Mouse (Mus musculus): ENCODE results near the gene P3h3. TPM values are rescaled to one million over a fixed set of nuclear protein-coding genes. Genes with fewer than 3 reads are reported as not detected.

P3h3 gene
- polyA plus RNA-seq, 1 experiment from 2014 or later: 16.4 TPM

GRCm38 (mm10) chr6:124822049-124822448 is 35.5 kb downstream of the P3h3 start:
- Histone ChIP-seq H3K4me1 (replicated peaks) (no peaks in the 10 kb centered on the region; the same call in 1 of the 2 replicates), H3K4me3 (no peak overlapping the region), H3K4me2 (no peak overlapping the region), H3K27me3 (no peaks in the 10 kb centered on the region), H3K9me3 (no peaks in the 10 kb centered on the region), H3K9ac (no peak overlapping the region), H3K36me3 (peaks cover 93% of the 10 kb centered on the region), H3K27ac (no peak overlapping the region)
- no peak for ATAC-seq (ENCODE audit: low FRiP score)
- WGBS: 98% methylated on average over 4 of the region's 4 CpGs

DNA sequence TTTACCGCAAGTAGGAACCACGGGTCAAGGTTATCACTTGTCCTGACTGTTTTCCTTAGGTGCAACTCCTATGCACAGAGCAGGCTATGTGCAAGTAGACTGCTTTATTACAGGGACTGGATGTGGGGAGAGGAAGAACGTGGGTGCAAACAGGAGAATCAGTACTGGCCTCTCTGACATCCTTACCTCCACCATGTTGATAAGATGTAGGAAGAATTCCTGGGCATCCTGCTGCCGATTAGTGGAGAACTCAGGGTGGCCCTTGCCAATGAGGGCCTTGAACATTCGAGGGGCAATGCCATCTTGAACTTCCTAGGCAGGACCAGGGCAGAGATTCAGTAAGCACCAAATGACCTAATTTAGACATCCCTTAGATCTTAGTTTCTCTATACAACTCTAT is 36.7 kb downstream of the P3h3 start:
- no peak for ATAC-seq (ENCODE audit: low FRiP score)

DNA sequence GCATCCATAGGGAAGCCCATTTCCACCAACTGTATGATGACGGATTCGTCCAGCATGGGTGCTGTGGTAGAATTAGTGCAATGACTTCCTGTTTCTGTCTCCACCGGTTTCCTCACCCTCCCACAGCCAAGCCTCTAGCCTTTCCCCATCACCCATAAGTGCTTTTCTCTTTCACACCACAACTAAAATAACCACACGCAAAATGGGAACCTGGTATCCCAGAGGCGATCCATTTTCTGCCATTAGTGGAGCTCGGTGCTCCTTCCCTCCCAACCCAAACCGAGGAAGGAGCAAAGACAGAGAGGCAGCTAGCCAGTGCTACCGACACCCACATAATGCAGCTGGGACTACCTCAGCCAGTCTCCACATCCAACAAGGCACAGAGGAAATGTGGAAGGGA is 39.6 kb downstream of the P3h3 start:
- ATAC-seq (ENCODE audit: low FRiP score): no peak
- Histone ChIP-seq H3K36me3 (peaks cover 81% of the 10 kb centered on the region), H3K4me3 (no peak overlapping the region), H3K27me3 (no peaks in the 10 kb centered on the region), H3K4me1 (replicated peaks) (peaks cover 19% of the 10 kb centered on the region), H3K4me2 (no peak overlapping the region), H3K9ac (no peak overlapping the region), H3K27ac (no peak overlapping the region), H3K9me3 (no peaks in the 10 kb centered on the region)
- WGBS: 94% methylated on average over 8 of the region's 8 CpGs

More for the DNA sequence above, 36.7 kb downstream of the P3h3 start:
- Histone ChIP-seq H3K9me3 (no peaks in the 10 kb centered on the region), H3K27ac (no peak overlapping the region), H3K36me3 (peaks cover 99% of the 10 kb centered on the region), H3K4me3 (no peak overlapping the region), H3K9ac (no peak overlapping the region), H3K4me1 (replicated peaks) (no peaks in the 10 kb centered on the region), H3K4me2 (no peak overlapping the region), H3K27me3 (no peaks in the 10 kb centered on the region)
- WGBS: 97% methylated on average over 5 of the region's 5 CpGs

GRCm38 (mm10) chr6:124817563-124817962 is 40.0 kb downstream of the P3h3 start:
- H3K4me3 ChIP-seq: no peak overlapping the region
- peaks cover 23% of the 10 kb centered on the region for H3K4me1 ChIP-seq (replicated peaks)
- no peaks in the 10 kb centered on the region for H3K27me3 ChIP-seq
- H3K27ac ChIP-seq: no peak overlapping the region
- ATAC-seq (ENCODE audit: low FRiP score): no peak
- 97% methylated on average over 8 of the region's 8 CpGs for WGBS
- peaks cover 77% of the 10 kb centered on the region for H3K36me3 ChIP-seq
- H3K9me3 ChIP-seq: no peaks in the 10 kb centered on the region
- no peak overlapping the region for H3K9ac ChIP-seq
- H3K4me2 ChIP-seq: no peak overlapping the region

GRCm38 (mm10) chr6:124817125-124817524 is 40.4 kb downstream of the P3h3 start:
- Histone ChIP-seq H3K4me1 (replicated peaks) (peaks cover 28% of the 10 kb centered on the region), H3K4me2 (no peak overlapping the region)
- WGBS: 98% methylated on average over 11 of the region's 11 CpGs

GRCm38 (mm10) chr6:124816611-124817010 is 40.9 kb downstream of the P3h3 start:
- no peak for ATAC-seq (ENCODE audit: low FRiP score)
- Histone ChIP-seq H3K9ac (no peak overlapping the region), H3K4me2 (no peak overlapping the region), H3K36me3 (peaks cover 74% of the 10 kb centered on the region), H3K27ac (no peak overlapping the region), H3K4me1 (replicated peaks) (peaks cover 33% of the 10 kb centered on the region), H3K9me3 (no peaks in the 10 kb centered on the region), H3K4me3 (no peak overlapping the region), H3K27me3 (no peaks in the 10 kb centered on the region)
- 93% methylated on average over 4 of the region's 4 CpGs for WGBS

More at GRCm38 (mm10) chr6:124817125-124817524, 40.4 kb downstream of the P3h3 start:
- Histone ChIP-seq H3K9me3 (no peaks in the 10 kb centered on the region), H3K27ac (no peak overlapping the region), H3K27me3 (no peaks in the 10 kb centered on the region), H3K9ac (no peak overlapping the region), H3K36me3 (peaks cover 74% of the 10 kb centered on the region), H3K4me3 (no peak overlapping the region)
- no peak for ATAC-seq (ENCODE audit: low FRiP score)

DNA sequence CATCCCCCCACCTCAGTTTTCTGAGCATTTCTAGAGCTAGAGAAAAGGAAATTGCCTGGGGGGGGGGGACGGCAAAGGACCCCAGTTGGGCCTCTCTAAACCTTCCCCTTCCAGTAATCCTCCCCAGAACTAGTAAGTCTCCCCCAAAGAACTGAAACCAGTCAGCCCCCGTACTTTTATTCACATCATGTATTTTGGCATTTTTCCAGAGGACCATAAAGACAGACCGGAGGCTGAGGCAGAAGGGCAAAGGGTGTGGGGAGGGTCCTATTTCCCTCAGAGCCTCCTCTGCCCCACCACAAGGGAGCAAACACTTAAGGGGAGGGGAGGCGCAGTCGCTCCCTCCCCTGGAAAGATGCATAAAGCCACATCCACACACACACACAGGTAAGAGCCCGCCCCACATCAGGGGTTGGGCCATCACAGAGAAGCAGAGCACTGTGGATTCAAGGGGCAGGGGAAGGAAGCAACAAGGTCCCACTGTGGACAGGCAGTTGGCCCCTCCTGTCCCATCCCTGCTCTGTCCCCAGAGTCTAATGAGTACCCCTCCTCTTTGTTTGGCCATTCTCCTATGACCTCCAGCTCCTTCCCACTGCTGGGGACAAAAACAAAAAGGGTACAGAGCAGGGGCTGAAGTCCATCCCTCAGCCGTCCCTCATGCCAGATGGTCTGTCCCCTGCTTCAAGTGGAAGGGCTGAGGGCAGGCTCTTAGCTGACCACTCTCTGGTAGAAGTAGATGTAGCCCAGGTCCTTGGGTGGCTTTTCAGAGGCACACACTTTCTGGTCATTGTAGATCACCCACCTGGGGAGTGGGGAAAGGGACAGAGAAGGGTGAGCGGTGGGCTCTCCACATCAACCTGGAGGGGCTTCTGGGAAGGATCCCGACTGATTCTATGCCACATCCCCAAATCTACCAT is 42.4 kb downstream of the P3h3 start:
- no peak overlapping the region for H3K27ac ChIP-seq
- 67% methylated on average over 9 of the region's 9 CpGs for WGBS
- ATAC-seq (ENCODE audit: low FRiP score): no peak
- H3K36me3 ChIP-seq: peaks cover 66% of the 10 kb centered on the region
- H3K4me1 ChIP-seq (replicated peaks): peaks cover 36% of the 10 kb centered on the region
- H3K4me3 ChIP-seq: no peak overlapping the region
- H3K9me3 ChIP-seq: no peaks in the 10 kb centered on the region
- H3K4me2 ChIP-seq: no peak overlapping the region
- no peaks in the 10 kb centered on the region for H3K27me3 ChIP-seq
- peak overlapping the region; percentile 13; the same call in 1 of the 2 replicates for H3K9ac ChIP-seq

GRCm38 (mm10) chr6:124814448-124814847 is 43.1 kb downstream of the P3h3 start:
- H3K27ac ChIP-seq: peak overlapping the region; percentile 88
- 40% methylated on average over 8 of the region's 8 CpGs for WGBS
- H3K4me3 ChIP-seq: peak overlapping the region; percentile 59
- peaks cover 61% of the 10 kb centered on the region for H3K36me3 ChIP-seq
- H3K4me2 ChIP-seq: peak overlapping the region; percentile 81
- H3K27me3 ChIP-seq: no peaks in the 10 kb centered on the region
- no peaks in the 10 kb centered on the region for H3K9me3 ChIP-seq
- peak; percentile 47 for ATAC-seq (ENCODE audit: low FRiP score)
- H3K4me1 ChIP-seq (replicated peaks): peaks cover 43% of the 10 kb centered on the region
- H3K9ac ChIP-seq: no peak overlapping the region

DNA sequence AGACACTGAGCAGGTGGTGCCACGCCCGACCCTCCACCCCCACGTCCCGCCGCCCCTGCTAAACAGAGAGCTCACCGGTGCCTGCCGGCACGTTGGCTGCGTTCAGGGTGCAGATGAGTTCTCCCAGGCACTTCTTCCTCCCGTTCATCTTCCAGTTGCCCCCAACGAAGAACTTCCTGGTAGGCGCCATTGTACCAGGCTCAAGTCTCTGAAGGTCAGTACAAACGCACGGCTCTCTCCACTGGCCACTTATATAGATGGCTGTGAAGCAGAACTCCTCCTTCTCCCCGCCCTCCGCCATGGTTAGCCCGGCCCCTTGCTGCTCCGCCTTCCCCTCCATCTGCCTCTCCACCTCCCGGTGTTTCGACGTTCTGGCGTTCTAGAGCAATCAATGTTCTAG is 43.6 kb downstream of the P3h3 start, which contains the start of gene Tpi1:
Tpi1 (minus strand) TSS at position 364 of the 400 bp plus-strand sequence.
- H3K9ac ChIP-seq: peak within 1 kb of the TSS; percentile 86
- WGBS: under 1% methylated on average over 22 of the region's 22 CpGs
- peaks cover 48% of the 10 kb centered on the region for H3K4me1 ChIP-seq (replicated peaks)
- H3K9me3 ChIP-seq: no peaks in the 10 kb centered on the region
- peak; percentile 84 for ATAC-seq (ENCODE audit: low FRiP score)
- H3K27ac ChIP-seq: peak within 1 kb of the TSS; percentile 88
- no peaks in the 10 kb centered on the region for H3K27me3 ChIP-seq
- H3K4me2 ChIP-seq: peak within 1 kb of the TSS; percentile 81
- peak within 1 kb of the TSS; percentile 59 for H3K4me3 ChIP-seq
- peaks cover 55% of the 10 kb centered on the region for H3K36me3 ChIP-seq

DNA sequence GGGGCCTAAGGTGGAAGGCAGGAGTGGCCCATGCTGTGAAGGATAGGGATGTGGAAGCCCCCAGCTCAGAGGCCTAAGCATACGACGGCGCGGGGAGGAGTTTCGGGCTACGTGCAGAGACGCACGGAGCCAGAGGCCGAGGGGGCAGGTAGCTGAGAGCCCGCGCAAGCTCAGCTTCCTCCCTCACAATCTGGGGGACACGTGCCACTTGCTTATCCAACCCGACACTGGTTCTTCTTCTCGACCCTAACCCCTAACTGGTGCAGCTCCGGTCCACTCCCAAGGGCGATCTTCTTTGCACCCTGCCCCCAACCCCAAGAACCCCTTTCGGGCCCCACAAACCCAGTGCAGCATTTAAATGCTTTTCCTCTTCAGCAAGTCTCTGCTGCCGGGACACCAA is 44.1 kb downstream of the P3h3 start:
- Histone ChIP-seq H3K9me3 (no peaks in the 10 kb centered on the region), H3K4me2 (peak overlapping the region; percentile 81), H3K36me3 (peaks cover 51% of the 10 kb centered on the region), H3K4me1 (replicated peaks) (peaks cover 52% of the 10 kb centered on the region), H3K27me3 (no peaks in the 10 kb centered on the region), H3K4me3 (peak overlapping the region; percentile 59), H3K9ac (peak overlapping the region; percentile 86), H3K27ac (peak overlapping the region; percentile 88)
- WGBS: under 1% methylated on average over 18 of the region's 18 CpGs
- ATAC-seq (ENCODE audit: low FRiP score): peak; percentile 74

DNA sequence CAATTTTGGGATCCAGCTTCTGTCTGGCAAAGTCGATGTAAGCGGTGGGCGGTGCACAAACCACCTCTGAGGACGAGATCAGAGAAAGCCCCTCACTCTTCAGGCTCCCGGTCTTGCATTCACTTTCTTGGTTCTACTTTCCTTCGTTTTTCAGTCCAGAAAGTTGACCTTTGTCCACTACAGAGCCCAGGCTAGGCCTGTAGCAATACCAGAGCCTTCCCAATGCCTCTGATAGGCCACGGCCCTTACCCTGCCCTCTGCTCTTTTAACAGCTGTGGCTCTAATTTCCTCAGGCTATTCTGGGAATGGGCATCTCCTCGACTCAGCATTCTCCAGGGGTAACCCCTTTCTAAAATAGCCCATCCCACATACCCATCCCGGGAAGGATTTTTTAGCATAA is 44.7 kb downstream of the P3h3 start:
- no peak for ATAC-seq (ENCODE audit: low FRiP score)
- Histone ChIP-seq H3K4me1 (replicated peaks) (peaks cover 58% of the 10 kb centered on the region), H3K27me3 (no peaks in the 10 kb centered on the region), H3K27ac (peak overlapping the region; percentile 88; the same call in 1 of the 2 replicates), H3K9ac (peak overlapping the region; percentile 86), H3K4me2 (peak overlapping the region; percentile 81), H3K4me3 (peak overlapping the region; percentile 59), H3K9me3 (no peaks in the 10 kb centered on the region), H3K36me3 (peaks cover 45% of the 10 kb centered on the region)
- WGBS: 19% methylated on average over 9 of the region's 9 CpGs

- Histone ChIP-seq H3K9me3 (no peaks in the 10 kb centered on the region), H3K4me2 (peak overlapping the region; percentile 81), H3K27ac (no peak overlapping the region), H3K27me3 (no peaks in the 10 kb centered on the region), H3K9ac (peak overlapping the region; percentile 86), H3K36me3 (peaks cover 35% of the 10 kb centered on the region), H3K4me3 (peak overlapping the region; percentile 59; the same call in 1 of the 2 replicates), H3K4me1 (replicated peaks) (peaks cover 58% of the 10 kb centered on the region)
- WGBS: 87% methylated on average over 24 of the region's 24 CpGs
- no peak for ATAC-seq (ENCODE audit: low FRiP score)
Measured at GRCm38 (mm10) chr6:124811701-124812560, 45.6 kb downstream of the P3h3 start.
